In genomic region chr7:24378049-24378701, GRCm38 (mm10) we compare ENCODE assay signal across 13 mouse cellular contexts. TPM values are rescaled to one million over a fixed set of nuclear protein-coding genes. Genes with fewer than 3 reads are reported as not detected.
DNase-seq lines count a peak whose midpoint lies in the region; ATAC-seq lines count a peak whose summit lies in the region.
"Had no signal": no experiment of that assay in that cellular context is flagged by ENCODE, and none has a peak within 500 bp of the region (broad histone marks: within the 10 kb centered on the region; RNA-seq: fewer than 3 reads in every experiment).

No protein-coding gene starts in this region.

- intact Hi-C loops in heart, postnatal 10 days (cut with DNase I), result no loop called here

- no peak for ATAC-seq in heart, embryonic 16.5 days (replicated peaks; ENCODE audit: extremely low read depth, insufficient read depth, low FRiP score)
- no peak for ATAC-seq in limb, embryonic 11.5 days (ENCODE audit: insufficient number of reproducible peaks, low FRiP score, low TSS enrichment, low read depth)
- ATAC-seq in kidney, embryonic 16.5 days (ENCODE audit: low FRiP score, low TSS enrichment), result no peak

- WGBS in heart, embryonic 16.5 days, result 66% methylated on average over 10 of the region's 10 CpGs
- 56% methylated on average over 10 of the region's 10 CpGs for WGBS in limb, embryonic 11.5 days
- 66% methylated on average over 10 of the region's 10 CpGs for WGBS in kidney, embryonic 16.5 days

- H3K27ac ChIP-seq in heart, embryonic 16.5 days (ENCODE audit: low read length), result peak overlapping the region; percentile 31; the same call in 1 of the 2 replicates
- no peak overlapping the region; the same call in 1 of the 2 replicates for H3K27ac ChIP-seq in limb, embryonic 11.5 days (replicated peaks; ENCODE audit: low read depth, low read length)
- no peak overlapping the region for H3K27ac ChIP-seq in kidney, embryonic 16.5 days (ENCODE audit: low read length)

- no peak overlapping the region for H3K4me2 ChIP-seq in heart, embryonic 16.5 days (ENCODE audit: low read depth, low read length)
- H3K4me2 ChIP-seq in limb, embryonic 11.5 days (ENCODE audit: low read depth, severe bottlenecking), result no peak overlapping the region
- no peak overlapping the region for H3K4me2 ChIP-seq in kidney, embryonic 16.5 days (replicated peaks; ENCODE audit: low read depth, low read length)

- no peaks in the 10 kb centered on the region for H3K36me3 ChIP-seq in heart, embryonic 16.5 days (ENCODE audit: control insufficient read depth, insufficient read depth)
- no peaks in the 10 kb centered on the region for H3K36me3 ChIP-seq in limb, embryonic 11.5 days (ENCODE audit: control insufficient read depth, insufficient read depth, low read length)
- H3K36me3 ChIP-seq in kidney, embryonic 16.5 days (ENCODE audit: insufficient read depth, low read length), result no peaks in the 10 kb centered on the region

- H3K27me3 ChIP-seq in heart, embryonic 16.5 days (ENCODE audit: control insufficient read depth, insufficient read depth, low read length), result no peaks in the 10 kb centered on the region; the same call in 1 of the 2 replicates
- no peaks in the 10 kb centered on the region for H3K27me3 ChIP-seq in limb, embryonic 11.5 days (ENCODE audit: control insufficient read depth, insufficient read depth, low read length)
- no peaks in the 10 kb centered on the region for H3K27me3 ChIP-seq in kidney, embryonic 16.5 days (ENCODE audit: insufficient read depth, low read length)

- no peak overlapping the region for H3K9ac ChIP-seq in heart, embryonic 16.5 days (ENCODE audit: low read length)
- no peak overlapping the region for H3K9ac ChIP-seq in limb, embryonic 11.5 days (ENCODE audit: low read length)
- no peak overlapping the region for H3K9ac ChIP-seq in kidney, embryonic 16.5 days (replicated peaks; ENCODE audit: low read length)

- no peaks in the 10 kb centered on the region for H3K9me3 ChIP-seq in heart, embryonic 16.5 days (replicated peaks; ENCODE audit: control insufficient read depth, low read length)
- no peaks in the 10 kb centered on the region for H3K9me3 ChIP-seq in limb, embryonic 11.5 days (ENCODE audit: control insufficient read depth, low read length)
- H3K9me3 ChIP-seq in kidney, embryonic 16.5 days (ENCODE audit: low read length), result no peaks in the 10 kb centered on the region
- H3K9me3 ChIP-seq: G1E had no signal

- H3K4me1 ChIP-seq in heart, embryonic 16.5 days (ENCODE audit: control insufficient read depth, insufficient read depth, low read length), result peaks cover 13% of the 10 kb centered on the region
- peaks cover 26% of the 10 kb centered on the region for H3K4me1 ChIP-seq in limb, embryonic 11.5 days (ENCODE audit: control insufficient read depth, insufficient read depth, low read length)
- peaks cover 21% of the 10 kb centered on the region for H3K4me1 ChIP-seq in kidney, embryonic 16.5 days (ENCODE audit: insufficient read depth, low read length)

- no peak overlapping the region for H3K4me3 ChIP-seq in heart, embryonic 16.5 days (ENCODE audit: low read length)
- no peak overlapping the region for H3K4me3 ChIP-seq in limb, embryonic 11.5 days (ENCODE audit: low read depth, low read length)
- H3K4me3 ChIP-seq in kidney, embryonic 16.5 days (ENCODE audit: low read length), result no peak overlapping the region
- H3K4me3 ChIP-seq: myocyte had no signal

- no peak for DNase-seq in heart, postnatal 10 days
- DNase-seq in R1 (ENCODE audit: low read depth, low spot score), result peak; percentile 48
- DNase-seq in limb, embryonic 11.5 days (ENCODE audit: low spot score), result peak; percentile 43
- peak; percentile 72 for DNase-seq in thymus, postnatal 14 days
- DNase-seq in right cerebral cortex, adult 2 months (ENCODE audit: low spot score in 2 of 2), result no peak
- no peak for DNase-seq in frontal cortex, adult 2 months (ENCODE audit: extremely low spot score in 1 of 2, low spot score in 1 of 2)
- DNase-seq: lung, postnatal 14 days had no signal

RNA-seq across cellular contexts. Expression of gene Kcnn4, which starts 8.1 kb away (rescaled TPM):
- polyA plus RNA-seq in heart, embryonic 16.5 days (2015; fragmentation: Nextera tagmentation; extraction: Ambion mirVana), result 5.2 and 10.9 TPM in 2 replicates
- 1 to 10 TPM; 1.2 to 2.2 TPM for total RNA-seq in heart, postnatal 10 days (2021)
- 2.6 and 2.7 TPM in 2 replicates for polyA plus RNA-seq in limb, embryonic 11.5 days (2014; fragmentation: Nextera tagmentation; extraction: Ambion mirVana)
- 4.4 and 4.9 TPM in 2 replicates for polyA plus RNA-seq in kidney, embryonic 16.5 days (2015; fragmentation: Nextera tagmentation; extraction: Ambion mirVana)
- 2.4 and 3.0 TPM in 2 replicates for polyA plus RNA-seq in frontal cortex, adult 2 months (2012; rRNA removed)

RNA-seq across cellular contexts. Expression of gene Smg9, which starts 21.2 kb away (rescaled TPM):
- polyA plus RNA-seq in heart, embryonic 16.5 days (2015; fragmentation: Nextera tagmentation; extraction: Ambion mirVana), result 18.7 and 20.5 TPM in 2 replicates
- 10 to 100 TPM; 12.8 to 14.9 TPM for total RNA-seq in heart, postnatal 10 days (2021)
- polyA plus RNA-seq in limb, embryonic 11.5 days (2014; fragmentation: Nextera tagmentation; extraction: Ambion mirVana), result 20.2 and 22.1 TPM in 2 replicates
- 28.3 and 31.9 TPM in 2 replicates for polyA plus RNA-seq in kidney, embryonic 16.5 days (2015; fragmentation: Nextera tagmentation; extraction: Ambion mirVana)
- 78.1 and 90.1 TPM in 2 replicates for polyA plus RNA-seq in frontal cortex, adult 2 months (2012; rRNA removed)

RNA-seq across cellular contexts. Expression of gene Lypd5, which starts 29.2 kb away (rescaled TPM):
- not detected in 2 replicates for polyA plus RNA-seq in heart, embryonic 16.5 days (2015; fragmentation: Nextera tagmentation; extraction: Ambion mirVana)
- not detected for total RNA-seq in heart, postnatal 10 days (2021)
- polyA plus RNA-seq in limb, embryonic 11.5 days (2014; fragmentation: Nextera tagmentation; extraction: Ambion mirVana), result not detected in 2 replicates
- polyA plus RNA-seq in kidney, embryonic 16.5 days (2015; fragmentation: Nextera tagmentation; extraction: Ambion mirVana), result not detected in 2 replicates
- 0.04 TPM in 1 of 2 replicates, not detected in the other for polyA plus RNA-seq in frontal cortex, adult 2 months (2012; rRNA removed)
- total RNA-seq: adrenal gland, postnatal 4 days; G1E; hematopoietic stem cell, adult 5-6 weeks had no signal
- polyA plus RNA-seq: G1E, myocyte had no signal

RNA-seq across cellular contexts. Expression of gene Tescl, which starts 44.4 kb away (rescaled TPM):
- polyA plus RNA-seq in heart, embryonic 16.5 days (2015; fragmentation: Nextera tagmentation; extraction: Ambion mirVana), result 0.17 and 0.30 TPM in 2 replicates
- under 1 TPM in 1 of 2 experiments, not detected in 1; 0.31 TPM for total RNA-seq in heart, postnatal 10 days (2021)
- not detected in 2 replicates for polyA plus RNA-seq in limb, embryonic 11.5 days (2014; fragmentation: Nextera tagmentation; extraction: Ambion mirVana)
- 0.19 and 0.42 TPM in 2 replicates for polyA plus RNA-seq in kidney, embryonic 16.5 days (2015; fragmentation: Nextera tagmentation; extraction: Ambion mirVana)
- polyA plus RNA-seq in frontal cortex, adult 2 months (2012; rRNA removed), result not detected in 2 replicates
- total RNA-seq: G1E; hematopoietic stem cell, adult 5-6 weeks had no signal
- polyA plus RNA-seq: G1E had no signal

Comparison
In these comparisons a context has a peak if more than half of its experiments do, and no peak if none do; other contexts are left out.
1. DNase-seq: peak in R1 (single experiment), limb, embryonic 11.5 days (single experiment) and thymus, postnatal 14 days (single experiment); none in heart, postnatal 10 days (0 of 2), right cerebral cortex, adult 2 months (0 of 2) and frontal cortex, adult 2 months (0 of 2).